Mouse (Mus musculus): ENCODE results near the gene Timp2.

The Timp2 gene

DNA sequence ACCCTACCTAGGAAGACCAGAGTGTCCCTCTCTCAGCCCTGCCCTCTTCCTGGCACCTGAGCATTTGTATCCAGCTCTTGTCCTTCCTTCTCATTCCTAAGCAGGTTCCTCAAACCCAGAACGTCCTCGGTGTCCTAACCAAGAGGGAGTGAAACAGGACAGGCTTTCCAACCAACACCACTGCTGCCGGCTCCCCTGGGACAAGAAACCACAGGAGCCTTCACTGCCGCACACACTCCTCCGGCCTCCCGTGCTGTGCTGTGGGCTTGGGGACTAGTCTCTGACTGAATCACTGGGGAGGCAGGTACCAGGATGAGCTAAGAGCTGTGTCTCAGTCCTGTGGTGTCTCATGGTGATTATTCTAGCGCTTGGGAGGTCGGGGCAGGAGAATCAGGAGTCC is 14.1 kb upstream of the Timp2 start:
- in situ Hi-C loops (cut with MboI, MseI): no loop called here

DNA sequence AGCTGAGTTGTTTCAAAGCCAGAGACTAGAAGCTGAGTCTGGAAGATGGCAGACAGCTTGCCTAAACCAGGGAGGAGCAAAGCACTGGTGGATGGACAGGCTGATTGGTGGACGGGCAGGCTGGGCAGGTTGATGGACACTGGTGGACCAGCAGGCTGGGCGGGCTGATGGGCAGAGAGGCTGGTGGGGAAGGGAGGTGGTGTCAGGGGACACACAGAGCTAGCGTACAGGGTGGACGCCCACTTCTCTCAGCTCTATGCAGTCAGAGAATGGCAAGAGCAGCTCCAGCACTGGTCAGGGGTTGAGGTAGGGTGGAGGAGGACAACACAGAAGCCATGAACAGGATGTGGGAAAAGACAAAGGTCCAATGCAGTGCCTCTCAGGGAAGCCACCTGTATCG is 13.7 kb upstream of the Timp2 start:
- in situ Hi-C loops (cut with MboI, MseI): no loop called here

DNA sequence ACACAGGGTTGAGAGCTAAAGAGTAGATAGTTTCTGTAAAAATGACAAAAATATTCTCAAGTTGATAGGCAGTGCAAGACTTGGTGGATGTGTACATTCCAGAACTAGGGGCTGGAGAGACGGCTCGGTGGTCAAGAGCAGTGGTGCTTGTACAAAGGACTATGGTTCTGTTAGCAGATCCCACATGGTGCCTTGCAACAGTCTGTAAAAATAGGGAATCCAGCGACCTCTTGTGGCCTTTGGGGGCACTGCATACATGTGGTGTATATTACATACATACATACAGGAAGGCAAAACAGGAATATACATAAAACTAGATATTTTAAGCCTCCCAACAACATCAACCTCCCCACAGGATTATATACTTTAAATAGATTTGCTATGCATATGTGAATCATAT is 12.8 kb upstream of the Timp2 start:
- in situ Hi-C loops (cut with MboI, MseI): no loop called here

DNA sequence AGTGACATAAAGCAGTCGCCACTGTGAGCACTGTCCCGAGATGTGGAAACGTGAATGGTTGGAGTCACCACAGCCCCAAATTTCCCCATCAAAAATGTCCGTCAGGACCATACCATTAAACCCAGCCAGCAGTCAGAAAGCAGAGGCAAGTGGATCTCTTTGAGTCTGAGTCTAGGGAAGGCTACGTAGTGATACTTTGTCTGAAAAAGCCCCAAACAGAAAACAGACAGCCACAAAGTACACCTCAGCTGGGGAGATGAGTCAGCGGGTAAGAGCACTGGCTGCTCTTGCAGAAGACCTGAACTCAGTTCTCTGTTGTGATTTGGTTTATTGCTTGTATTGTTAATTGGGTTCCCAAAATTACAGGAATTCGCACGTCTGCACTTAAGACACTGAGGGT is 11.0 kb upstream of the Timp2 start:
- in situ Hi-C loops (cut with MboI, MseI): no loop called here

DNA sequence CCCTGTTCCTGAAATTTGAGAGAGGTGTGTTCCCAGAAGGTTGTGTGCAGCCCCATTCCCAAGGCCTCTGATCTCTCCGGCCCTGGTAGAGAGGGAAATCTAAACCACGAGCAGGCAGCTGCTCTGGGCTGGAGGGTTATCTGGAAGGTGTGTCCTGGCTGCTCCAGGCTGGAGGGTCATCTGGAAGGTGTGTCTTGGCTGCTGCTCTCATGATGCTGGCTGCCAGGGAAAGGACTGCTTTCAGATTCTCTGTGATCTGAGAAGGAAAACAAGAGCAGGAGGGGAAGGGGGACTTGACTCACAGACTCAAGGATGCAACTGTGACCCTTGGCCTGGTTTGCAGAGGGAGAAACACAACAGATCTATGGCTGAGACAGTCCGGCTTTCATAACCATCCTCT is 10.6 kb upstream of the Timp2 start:
- in situ Hi-C loops (cut with MboI, MseI): no loop called here

DNA sequence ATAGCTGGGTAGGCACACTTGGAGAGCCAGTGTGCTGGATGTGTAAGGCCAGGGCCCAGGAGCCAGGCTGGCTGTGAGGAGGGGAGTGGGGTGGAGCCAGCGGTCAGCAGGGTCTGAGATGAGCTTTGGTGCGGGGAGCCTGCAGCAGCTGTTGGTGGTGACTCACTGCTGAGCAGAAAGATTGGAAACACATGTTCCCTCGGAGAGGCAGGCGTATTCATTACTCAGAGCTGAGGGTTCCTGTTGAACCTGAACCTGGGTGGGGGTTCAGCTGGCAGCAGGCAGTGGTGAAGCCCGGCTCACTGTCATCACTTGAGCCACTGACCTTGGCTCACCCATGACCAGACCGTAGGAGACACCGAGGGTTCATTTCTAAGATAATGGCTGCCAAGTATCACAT is 9.6 kb upstream of the Timp2 start:
- in situ Hi-C loops (cut with MboI, MseI): no loop called here

DNA sequence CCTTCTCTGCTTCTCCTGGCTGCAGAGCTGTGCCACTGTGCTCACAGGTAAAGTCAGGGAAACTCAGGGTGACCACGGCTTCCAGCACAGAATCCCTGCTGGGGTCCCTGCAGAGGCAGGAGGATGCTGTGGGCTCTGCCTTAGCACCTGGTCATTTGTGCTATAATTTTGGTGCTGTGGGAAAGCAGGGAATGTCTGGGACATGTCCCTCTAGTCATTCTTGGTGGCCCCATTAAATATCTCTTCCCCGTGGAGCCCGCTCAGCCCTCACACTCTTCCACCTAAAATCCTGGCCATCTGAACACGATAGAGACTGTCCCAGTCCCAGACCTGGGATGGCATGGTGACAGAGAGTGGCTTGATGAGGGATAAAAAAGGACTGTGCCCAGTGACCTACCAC is 8.5 kb upstream of the Timp2 start:
- in situ Hi-C loops (cut with MboI, MseI): loop anchor here (5.0 kb wide), 1 partner anchor 37 kb away; no protein-coding TSS in a partner anchor

DNA sequence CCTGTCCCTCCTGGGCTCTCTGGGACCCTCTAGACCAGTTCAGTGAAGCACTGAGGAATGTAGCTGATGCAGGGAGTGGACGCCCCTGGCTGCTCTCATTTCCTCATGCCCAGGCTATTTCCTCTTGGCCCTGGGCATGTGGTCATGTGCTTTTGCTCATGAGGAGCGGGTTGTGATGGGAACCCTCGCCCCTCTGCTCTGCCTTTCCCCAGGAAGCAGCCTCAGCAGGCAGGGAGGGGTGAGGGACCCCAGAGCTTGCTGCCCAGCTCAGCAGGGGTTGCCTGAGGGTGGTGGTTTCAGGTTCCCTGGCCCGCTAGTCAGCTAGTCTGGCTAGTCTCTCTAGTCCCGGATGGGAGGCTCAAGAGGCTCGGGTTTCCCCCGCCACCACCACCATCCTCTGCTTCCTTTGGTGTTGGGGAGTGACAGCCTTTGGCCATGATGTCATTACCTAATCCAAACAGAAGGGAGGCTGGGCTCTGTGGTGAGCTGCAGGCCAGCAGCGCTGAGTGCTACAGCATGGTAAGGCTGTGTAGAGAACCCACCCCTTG is 7.5 kb upstream of the Timp2 start:
- in situ Hi-C loops (cut with MboI, MseI): loop anchor here (5.0 kb wide), 1 partner anchor 36 kb away; no protein-coding TSS in a partner anchor

DNA sequence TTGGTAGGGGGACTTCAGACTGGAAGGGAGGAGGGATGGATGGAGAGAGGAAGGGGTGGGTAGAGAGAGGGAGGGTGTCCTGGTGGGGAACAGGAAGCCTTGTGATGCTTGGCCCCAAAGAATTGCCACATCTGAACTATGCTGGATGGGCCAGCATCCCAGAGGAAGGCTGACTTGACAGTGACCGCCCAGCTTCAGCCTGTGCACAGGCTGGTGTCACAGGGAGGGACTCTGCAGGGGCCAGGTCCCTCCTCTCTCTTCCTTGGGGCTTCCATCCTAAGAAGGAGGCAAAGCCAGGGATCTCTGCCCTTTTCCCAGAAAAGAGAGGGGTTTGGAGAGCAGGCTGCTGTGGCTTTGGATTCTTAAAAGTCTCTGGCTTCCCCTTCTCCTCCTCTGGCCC is 7.0 kb upstream of the Timp2 start:
- in situ Hi-C loops (cut with MboI, MseI): loop anchor here (5.0 kb wide), 1 partner anchor 35 kb away; no protein-coding TSS in a partner anchor

DNA sequence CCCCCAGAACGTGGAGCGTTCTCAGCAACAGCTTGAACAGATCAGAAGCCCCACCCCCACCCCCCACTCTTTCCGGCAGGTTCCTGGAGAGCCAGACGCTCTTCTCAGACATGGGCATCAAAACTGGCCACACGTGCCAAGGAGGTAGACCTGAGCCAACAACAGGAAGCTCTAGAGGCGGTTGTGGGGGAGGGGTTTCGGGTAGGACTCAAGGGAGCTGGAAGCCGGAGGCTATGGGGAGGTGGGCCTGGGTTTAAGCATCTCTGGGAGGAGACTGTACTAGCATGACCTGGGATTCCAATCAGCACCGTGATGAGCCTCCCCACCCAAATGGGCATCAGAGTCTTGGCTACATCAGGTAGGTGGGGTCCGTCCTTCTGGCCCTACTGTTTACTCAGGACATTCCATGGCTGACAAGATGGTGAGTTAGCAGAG is 5.4 kb upstream of the Timp2 start:
- in situ Hi-C loops (cut with MboI, MseI): loop anchor here (5.0 kb wide), 1 partner anchor 34 kb away; no protein-coding TSS in a partner anchor

DNA sequence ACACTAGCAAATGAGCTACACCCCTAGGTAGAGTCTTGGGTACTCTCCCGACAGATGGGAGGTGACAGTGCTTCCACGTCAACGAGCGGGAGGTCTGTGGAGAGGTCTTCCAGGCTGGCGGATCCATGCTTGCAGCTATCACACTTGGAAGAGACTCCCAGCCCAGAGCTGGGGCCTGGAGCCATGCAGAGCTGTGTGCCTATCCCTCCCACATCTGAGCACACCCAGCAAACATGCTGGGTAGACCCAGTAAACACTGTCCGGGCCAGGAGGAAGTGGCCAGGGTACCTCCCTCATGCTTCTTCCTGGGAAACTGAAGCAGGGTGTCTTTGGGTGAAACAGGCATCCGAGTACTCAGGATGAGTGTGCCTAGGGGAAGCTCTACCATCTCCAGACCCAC is 5.0 kb upstream of the Timp2 start:
- in situ Hi-C loops (cut with MboI, MseI): loop anchor here (5.0 kb wide), 1 partner anchor 33 kb away; no protein-coding TSS in a partner anchor

DNA sequence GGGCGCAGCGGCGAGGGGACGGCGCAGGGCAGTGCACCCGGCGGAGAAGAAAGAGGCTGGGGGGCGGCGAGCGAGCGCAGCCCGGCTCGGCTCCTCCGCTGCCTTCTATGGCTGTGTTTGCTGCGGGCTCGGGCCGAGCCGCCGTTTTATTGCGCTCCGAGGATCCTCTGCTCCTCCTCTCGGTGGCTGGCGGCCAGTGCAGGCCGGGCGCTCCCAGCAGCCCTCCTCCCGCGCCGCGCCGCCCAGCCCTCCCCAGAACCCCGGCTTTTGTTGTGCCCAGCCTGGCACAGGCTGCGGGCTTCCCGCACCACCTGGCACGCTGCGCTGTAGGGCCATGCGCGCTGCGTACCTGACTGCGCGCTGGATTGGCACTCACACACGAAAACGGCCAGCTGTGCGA is 335 bp downstream of the Timp2 start:
- in situ Hi-C loops (cut with MboI, MseI): no loop called here

DNA sequence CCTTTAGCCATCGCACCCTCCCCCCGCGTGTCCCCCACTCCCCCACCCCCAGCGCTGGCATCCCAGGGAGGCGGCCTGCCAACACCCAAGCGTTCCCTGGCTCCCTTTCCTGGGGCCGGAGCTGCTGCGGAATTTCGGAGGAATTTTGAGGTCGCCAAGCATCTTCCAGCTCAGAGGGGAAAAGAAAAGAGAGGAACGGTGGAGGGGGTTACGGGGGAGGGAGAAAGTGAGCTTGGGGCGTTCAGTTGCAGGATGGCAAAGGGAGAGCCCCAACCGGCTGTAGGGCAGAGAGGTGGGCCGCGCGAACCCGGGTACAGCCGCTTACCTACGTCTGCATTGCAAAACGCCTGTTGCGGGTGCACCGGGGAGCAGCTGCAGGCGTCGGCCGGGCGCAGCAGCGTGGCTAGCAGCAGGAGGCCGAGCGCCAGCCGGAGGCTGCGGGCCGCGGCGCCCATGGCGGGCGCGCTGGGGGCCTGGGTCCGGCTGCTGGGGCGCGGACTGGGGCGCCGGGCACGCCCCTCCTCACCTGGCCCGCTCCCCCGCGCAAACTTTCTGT is 826 bp downstream of the Timp2 start:
- in situ Hi-C loops (cut with MboI, MseI): no loop called here

DNA sequence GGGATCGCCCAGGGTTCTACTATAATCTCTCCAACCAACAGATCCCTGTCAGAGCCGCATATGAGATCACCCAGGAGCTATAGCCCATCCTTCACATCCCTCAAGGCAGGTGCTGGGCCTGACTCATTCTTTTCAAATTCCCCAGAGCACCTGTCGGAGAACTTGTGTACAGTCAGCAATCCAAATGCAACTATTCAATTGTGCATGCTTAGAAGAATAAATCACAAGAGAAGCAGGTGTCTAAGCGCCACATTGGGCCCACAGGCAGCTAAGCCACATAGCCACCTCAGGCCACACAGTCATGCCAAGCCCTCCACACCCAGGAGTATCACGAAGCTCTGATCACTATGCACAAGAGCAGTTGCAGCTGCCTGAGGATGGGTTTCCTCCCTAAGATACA is 6.0 kb downstream of the Timp2 start:
- in situ Hi-C loops (cut with MboI, MseI): no loop called here

DNA sequence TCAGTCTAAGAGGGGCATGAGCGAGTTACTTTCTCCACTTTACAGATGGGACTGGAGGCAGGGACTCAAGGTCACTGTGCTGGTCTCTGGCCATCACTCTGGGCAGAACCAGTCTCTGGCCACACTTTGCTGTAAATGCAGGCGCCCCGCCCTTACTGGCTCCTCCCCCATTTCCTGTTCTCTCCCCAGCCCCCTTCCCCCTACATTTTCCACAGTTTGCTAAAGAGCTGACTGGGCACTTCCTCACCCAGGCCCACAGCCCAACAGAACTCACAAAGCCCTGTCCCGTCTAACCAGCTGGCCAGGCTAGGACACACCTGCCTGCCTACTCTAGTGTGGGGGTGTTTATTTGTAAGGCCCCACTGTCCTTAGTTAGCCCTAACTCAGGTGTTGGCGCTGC is 6.7 kb downstream of the Timp2 start:
- in situ Hi-C loops (cut with MboI, MseI): no loop called here

DNA sequence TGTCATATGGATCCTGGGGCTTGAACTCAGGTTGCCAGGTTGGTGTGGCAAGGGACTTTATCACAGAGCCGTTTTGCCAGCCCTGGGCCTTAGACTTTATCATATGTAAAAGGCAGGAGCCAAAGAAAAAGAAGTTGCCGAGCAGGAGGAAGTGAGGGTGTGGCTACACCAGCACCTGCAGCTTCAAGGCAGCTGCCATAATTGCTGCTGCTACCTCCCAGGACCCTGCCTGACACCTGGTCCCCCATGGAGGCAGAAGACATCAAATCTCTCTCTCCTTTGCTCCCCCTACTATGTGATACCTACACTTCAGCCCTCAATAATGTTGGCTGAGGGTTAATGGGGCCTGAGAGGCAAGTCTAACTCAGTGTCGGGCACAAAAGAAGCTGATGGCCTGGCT is 7.1 kb downstream of the Timp2 start:
- in situ Hi-C loops (cut with MboI, MseI): no loop called here

DNA sequence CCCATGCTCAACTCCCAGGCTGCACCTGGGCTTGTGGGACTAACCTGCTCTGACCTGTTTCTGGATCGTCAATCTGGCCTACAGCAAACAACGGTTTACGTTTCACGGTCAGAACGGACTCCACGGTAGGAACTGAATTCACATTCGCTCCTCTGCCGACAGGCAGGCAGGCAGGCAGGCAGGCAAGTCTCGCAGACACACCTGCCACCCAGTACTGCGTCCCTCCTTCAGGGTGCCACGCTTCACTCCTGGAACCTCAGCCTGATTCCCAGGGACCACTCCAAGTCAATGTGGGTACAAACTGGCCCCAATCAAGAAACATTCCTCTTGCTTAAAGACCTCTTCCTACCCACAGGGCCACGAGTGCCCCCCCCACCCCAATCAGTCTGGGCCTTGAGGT is 7.6 kb downstream of the Timp2 start:
- in situ Hi-C loops (cut with MboI, MseI): no loop called here

DNA sequence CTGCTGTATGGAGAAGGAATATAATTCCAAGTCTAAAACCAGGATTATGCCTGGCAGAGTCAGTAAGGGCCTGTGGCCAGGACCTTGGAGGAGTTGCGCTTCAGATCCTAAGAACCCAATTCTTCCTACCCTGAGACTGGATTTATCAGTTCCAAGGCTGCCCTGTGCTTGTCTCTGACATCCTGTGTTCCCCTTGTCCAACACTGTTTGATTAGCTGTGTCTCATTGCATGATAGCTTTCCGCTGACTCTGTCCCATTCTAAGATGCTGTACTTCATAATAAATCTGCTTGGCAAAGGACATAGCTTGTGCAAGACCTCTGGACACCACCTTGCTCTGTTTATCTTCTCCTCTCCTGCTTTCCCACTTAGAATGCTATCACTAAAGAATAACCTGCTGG is 8.1 kb downstream of the Timp2 start:
- in situ Hi-C loops (cut with MboI, MseI): no loop called here

DNA sequence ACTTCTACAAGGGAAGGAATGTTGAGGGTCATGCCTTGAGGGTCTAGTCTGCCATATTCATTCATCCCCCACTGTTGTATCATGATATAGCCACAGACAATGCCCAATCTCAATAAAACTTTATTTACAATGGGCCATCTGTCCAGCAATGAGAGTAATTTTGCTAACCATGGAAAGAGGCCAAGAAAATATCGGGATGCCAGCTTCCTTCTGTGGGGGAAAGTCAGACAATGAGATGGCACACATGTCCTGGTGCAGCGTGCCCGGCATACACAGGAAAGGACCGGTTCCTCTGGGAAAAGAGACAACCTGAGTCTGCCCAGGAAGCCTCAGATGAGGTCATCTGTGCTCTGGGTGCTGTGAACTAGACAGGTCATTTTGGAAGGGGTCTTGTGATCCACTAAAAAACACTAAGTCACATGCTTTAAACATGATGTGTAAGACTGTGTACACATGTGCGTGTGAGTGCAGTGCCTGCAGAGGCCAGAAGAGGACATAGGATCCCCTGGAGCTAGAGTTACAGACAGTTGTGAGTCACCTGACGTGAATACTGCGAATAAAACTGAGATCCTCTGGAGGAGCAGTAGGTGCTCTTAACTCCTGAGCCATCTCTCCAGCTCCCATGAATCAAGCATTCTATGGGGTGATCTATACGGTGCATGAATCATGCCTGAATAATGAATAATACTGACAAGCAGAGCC is 9.0 kb downstream of the Timp2 start:
- in situ Hi-C loops (cut with MboI, MseI): no loop called here

DNA sequence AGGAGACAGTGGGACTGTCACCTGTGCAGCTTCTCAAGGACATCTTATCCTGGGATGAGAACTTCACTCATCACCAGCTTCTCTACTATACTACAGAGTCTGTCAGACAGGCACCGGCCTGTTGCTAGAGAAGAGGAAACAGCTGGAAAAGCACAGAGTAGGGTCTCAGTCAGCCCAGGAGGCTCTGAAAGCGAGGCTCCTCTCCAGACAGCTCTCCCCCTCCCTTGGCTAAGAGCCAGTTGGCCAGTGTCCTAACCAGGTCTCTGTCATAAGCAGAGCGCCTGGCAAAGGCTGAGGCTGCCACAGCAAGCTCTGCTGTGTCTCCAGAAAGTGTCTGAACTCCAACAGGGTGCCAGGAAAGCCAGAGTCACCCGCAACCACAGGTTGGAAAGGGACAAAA is 9.8 kb downstream of the Timp2 start:
- in situ Hi-C loops (cut with MboI, MseI): no loop called here

DNA sequence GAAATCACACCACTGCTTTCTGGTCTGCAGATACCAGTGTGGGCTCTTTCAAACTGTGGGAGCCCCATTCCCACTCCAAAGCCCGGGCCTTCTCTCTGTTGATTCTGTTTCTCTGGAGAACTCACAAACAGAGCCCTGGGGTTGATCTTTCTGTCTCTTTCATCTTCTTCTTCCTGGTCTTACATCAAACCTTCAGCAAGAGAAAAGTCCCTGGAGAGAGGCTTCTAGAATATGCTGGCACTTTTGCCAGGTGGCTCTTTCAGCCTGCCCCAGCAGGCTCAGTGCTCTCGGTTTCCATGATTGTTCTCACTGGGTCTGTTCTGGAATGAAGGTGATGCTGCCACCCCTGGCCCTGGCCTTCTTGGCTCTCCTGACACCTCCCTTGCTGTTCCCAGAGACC is 11.9 kb downstream of the Timp2 start:
- in situ Hi-C loops (cut with MboI, MseI): no loop called here

DNA sequence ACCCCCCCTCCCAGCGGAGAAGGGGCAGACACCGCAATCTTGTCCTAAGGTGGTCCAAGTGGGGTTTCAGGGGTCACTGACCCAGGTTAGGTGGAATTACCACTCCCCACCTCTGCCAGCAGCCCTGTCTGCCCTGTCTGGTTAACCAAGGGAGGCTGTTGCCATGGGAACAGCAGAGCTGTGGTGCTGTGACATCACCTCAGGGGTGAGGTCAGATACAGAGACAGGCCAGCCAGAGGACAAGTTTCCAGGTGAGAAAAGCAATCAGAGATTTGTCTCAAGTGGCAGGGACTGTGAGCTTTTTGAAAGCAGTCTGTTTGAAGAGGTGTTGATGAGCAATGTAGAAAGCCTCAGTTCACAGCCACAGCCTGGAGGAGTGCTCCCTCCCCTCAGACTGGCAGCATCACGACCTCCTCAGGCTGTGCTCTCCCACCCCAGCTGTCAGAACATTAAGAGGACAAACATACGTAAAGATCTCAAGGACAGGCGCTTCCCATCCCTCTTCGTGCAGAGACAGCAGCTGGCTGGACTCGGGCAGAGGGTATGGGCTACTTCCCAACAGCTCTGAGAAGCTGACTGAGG is 13.0 kb downstream of the Timp2 start, which contains the start of gene Cep295nl:
Gene Cep295nl (minus strand): TSS at position 101 of the 582 bp plus-strand sequence.
- in situ Hi-C loops (cut with MboI, MseI): no loop called here
